Mouse (Mus musculus) lung, adult 18-20 months (tissue): ENCODE results near the gene Oxt.
A peak's percentile ranks its signal among the peaks of the same experiment; 100 is the strongest.
"Not testable (repeated sequence)": the region's sequence is repeated elsewhere in the genome, so short reads cannot be mapped to it uniquely, and the experiment has no call there.

ENCODE experiments used
- DNase-seq, 2 experiments: peaks; one replicate each; pipeline ENCODE4 v3.0.0; 2022; ENCODE audit warnings: mixed read lengths in 2 of 2

Gene Oxt

GRCm38 (mm10) chr2:130575873-130576272, at the start of gene Oxt:
Gene Oxt, plus strand, starts transcription at chr2:130576173.
- no peak for DNase-seq

DNA sequence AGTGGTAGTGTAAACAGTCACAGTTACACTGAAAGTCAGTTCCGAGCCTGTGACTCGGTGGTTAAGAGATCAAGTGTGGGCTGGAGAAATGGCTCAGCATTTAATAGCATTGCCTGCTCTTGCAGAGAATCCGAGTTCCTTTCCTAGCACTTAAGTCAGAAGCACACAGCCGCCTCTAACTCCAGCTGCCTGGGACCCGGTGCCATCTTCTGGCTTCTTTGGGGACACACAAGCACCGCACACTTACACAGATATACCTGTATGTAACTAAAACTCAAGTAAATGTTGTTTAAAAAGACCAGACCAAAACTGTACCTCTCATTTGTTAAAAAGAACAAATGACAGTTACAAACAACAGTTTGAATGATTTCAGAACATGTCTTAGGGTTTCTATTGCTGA, 47.5 kb upstream of the Oxt start:
- DNase-seq, result no peak

DNA sequence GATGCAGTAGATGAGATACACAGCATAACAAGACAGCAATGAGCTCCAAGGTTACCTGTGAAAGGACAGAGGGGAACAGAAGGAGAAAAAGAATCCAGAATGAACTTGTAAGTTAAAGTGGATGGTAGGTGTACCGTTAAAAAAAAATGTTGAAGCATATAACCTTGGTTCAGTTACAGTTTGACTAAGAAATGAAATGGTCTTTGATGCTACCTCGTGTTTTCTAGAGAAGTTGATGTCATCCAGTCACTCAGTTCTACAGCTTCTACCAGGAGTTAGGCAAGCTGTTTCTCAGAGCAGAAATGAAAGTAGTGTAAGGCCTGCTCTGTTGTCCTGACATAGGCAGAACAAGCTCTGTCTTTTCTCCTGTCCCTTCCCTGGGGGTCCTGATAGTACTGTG, 46.7 kb upstream of the Oxt start:
- no peak for DNase-seq

- no peak for DNase-seq
Observed at GRCm38 (mm10) chr2:130529925-130530324, 46.0 kb upstream of the Oxt start.

GRCm38 (mm10) chr2:130532201-130532600, 43.8 kb upstream of the Oxt start:
- DNase-seq, result no peak

- DNase-seq, result no peak
Observed at GRCm38 (mm10) chr2:130535017-130535416, 41.0 kb upstream of the Oxt start.

DNA sequence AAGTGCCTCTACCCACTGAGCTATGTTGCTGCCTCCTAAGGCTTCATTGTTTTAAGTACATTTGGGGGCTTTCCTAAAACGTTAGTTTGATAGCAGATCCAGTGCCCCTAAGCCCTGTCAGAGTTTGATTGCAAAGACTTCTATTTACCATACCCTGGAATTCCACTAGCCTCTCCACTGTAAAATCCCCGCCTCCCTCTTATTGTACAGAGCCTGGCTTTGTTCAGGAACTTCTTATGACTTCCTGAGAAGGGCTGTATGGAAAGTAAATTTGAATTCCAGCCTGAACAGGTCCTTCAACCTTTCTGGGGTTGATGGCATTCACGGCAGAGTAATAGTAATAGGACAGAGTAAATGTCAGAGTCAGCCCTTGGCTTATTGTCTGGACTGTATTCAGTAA, 39.1 kb upstream of the Oxt start:
- DNase-seq, result no peak

DNA sequence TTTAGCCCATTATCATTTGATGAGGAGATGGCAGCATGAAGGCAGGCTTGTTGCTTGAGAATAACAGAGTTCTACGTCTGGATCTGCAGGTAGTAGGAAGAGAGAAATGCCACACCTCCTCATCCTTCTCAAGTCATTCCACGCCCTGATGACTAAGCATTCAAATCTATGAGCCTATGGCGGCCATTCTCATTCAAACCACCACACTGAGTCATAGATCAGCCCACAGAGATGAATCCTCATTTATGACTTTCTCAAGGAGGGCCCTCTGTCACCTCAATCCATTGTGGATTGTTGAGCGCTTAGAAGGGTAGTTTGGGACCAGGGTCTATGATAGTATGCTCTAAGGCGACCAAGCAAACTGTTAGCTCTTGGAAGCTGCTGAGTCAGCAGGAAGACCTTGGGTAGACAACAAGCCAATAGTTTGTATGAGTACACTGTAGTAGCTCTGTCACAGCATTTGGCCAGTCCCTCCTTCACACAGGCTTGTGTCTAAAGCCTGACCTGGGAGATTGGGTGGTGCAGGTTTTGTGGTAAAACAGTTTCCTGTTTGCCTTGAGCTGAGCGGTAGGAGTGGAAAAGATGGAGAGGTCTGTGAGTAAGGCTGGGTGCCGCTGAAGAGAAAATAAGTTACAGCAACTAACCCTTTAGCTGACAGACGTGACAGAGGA, 37.0 kb upstream of the Oxt start:
- DNase-seq, result no peak

- no peak for DNase-seq
Observed at GRCm38 (mm10) chr2:130540266-130540665, 35.7 kb upstream of the Oxt start.

- DNase-seq, result no peak
Observed at GRCm38 (mm10) chr2:130546957-130547356, 29.0 kb upstream of the Oxt start.

- no peak for DNase-seq
Observed at GRCm38 (mm10) chr2:130554841-130555240, 21.1 kb upstream of the Oxt start.

DNA sequence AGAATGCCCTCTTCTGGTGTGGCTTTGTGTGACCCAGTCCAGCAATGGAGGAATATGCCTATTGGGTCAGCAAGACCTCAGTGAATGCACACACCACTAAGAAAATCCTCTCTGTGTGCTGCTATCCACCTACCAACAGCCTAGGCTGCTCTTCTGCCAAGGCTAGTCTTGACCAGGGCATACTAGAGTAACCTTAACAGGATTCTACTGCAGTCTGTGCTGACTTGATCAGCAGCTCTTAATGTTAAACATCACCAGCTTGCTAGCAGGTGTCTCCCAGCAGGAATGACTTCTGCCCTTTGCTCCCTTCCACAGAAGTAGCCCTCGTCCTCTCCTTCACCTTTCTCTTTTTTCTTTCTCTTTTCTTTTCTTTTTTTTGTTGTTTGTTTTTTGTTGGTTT, 19.7 kb upstream of the Oxt start:
- no peak for DNase-seq

GRCm38 (mm10) chr2:130557462-130557861, 18.5 kb upstream of the Oxt start:
- DNase-seq, result no peak

DNA sequence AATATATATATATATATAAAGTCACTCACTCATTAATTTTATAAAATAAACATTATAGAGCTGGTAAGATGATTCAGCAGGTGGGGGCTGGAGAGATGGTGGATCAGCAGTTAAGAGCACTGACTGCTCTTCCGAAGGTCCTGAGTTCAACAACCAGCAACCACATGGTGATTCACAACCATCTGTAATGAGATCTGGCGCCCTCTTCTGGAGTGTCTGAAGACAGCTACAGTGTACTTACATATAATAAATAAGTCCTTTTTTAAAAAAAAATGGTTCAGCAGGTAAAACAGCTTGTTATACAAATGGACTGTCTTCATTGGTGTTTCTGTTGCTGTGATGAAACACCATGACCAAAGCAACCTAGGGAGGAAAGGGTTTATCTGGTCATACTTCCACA, 18.0 kb upstream of the Oxt start:
- DNase-seq, result no peak

- peak; percentile 94 to 96 for DNase-seq
Observed at GRCm38 (mm10) chr2:130563212-130564055, 12.5 kb upstream of the Oxt start, which contains the start of gene Mrps26. Gene Mrps26, plus strand, starts transcription at chr2:130563742.

DNA sequence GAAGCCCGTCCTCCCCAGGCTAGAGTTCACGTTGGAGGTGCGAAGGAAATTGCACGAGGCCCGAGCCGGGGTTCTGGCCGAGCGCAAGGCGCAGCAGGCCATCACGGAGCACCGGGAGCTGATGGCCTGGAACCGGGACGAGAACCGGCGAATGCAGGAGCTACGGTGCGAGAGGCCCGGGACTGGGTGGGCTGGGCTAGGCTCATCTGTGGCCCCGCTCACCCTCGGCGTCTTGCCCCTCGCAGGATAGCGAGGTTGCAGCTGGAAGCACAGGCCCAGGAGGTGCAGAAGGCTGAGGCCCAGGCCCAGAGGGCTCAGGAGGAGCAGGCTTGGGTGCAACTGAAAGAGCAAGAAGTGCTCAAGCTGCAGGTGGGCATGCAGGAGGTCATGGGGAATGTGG, 11.9 kb upstream of the Oxt start:
- DNase-seq, result no peak

DNA sequence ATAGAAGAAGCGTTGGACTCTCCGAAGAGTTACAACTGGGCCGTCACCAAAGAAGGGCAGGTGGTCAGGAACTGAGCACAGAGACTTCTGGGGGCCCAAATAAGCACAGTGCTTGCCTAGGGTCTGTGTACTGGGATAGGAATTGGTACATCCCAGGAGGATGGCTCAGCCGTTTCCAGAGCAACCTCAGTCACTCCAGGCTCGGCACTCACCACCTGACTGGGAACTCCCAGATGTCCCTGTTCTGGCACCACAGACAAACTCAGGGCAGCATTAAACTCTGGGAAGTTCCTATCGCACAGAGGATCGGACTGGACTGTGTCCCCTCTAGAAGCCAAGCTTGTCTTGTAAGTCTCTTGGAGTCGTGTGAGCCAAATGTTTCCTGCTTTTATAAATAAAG, 11.0 kb upstream of the Oxt start:
- DNase-seq, result no peak

- DNase-seq, result no peak
Observed at GRCm38 (mm10) chr2:130568921-130569320, 7.1 kb upstream of the Oxt start.

DNA sequence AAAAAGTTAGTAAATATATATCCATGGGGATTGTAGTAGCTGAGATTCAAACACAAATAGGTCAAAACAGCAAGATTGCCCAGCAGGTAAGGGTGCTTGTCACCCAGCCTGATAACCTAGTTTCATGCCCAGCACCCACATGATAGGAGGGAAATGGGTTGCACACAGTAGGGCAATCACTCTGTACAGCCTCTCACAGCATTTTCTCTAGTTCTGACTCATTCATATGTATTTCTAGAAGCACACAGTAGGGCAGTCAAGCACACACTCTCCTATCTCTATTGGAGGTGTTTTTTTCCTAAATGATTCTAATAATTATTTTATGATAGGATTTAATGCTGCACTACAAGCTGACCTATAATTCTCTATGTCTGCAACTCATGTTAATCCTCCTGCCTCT, 6.0 kb upstream of the Oxt start:
- no peak for DNase-seq

DNA sequence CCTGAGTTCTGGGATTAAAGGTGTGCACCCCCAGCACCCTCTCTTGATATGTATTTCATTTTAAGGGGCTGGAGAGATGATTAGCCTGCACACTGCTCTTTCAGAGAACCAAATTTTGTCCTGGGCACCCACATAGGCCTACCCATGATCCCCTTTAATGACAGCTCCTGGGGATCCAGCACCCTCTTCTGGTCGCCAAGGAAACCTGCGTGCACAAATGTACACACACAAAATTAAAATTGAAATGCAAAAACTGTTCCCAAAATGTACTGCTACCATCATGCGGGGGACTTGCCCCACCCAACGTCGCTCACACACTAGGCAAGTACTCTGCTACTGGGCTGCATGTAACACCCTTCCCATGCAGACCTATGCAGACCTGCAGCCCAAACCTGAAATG, 1.0 kb upstream of the Oxt start:
- no peak for DNase-seq

DNA sequence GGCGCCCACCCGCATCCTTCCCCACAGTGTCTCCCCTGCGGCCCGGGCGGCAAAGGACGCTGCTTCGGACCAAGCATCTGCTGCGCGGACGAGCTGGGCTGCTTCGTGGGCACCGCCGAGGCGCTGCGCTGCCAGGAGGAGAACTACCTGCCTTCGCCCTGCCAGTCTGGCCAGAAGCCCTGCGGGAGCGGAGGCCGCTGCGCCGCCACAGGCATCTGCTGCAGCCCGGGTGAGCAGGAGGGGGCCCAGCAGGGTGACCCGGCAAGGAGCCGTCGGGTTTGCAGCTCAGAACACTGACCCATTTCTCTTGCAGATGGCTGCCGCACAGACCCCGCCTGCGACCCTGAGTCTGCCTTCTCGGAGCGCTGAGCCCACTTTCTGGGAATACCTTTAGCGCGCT, 591 bp downstream of the Oxt start:
- not testable (repeated sequence) for DNase-seq

DNA sequence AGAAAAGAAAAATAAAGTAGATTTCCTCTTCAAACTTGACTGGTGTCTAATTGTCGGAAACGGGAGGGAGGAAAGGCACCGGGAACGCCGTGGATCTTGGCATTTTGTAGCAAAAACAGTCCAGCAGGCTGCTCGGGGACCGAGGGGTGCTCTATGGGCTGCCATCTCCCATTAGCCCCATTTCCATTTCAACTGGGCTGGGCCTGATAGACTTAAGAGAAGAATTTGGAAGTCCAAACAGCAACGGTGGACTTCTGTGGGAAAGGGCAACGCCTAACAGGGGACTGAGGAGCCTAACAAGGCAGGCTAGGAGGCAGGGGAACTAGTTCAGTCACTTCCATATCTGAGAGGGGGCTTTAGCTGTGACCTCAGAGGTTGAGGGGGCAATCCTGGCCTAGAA, 1.0 kb downstream of the Oxt start:
- DNase-seq, result no peak

GRCm38 (mm10) chr2:130577632-130578031, 1.7 kb downstream of the Oxt start:
- DNase-seq, result peak; percentile 63 to 72

DNA sequence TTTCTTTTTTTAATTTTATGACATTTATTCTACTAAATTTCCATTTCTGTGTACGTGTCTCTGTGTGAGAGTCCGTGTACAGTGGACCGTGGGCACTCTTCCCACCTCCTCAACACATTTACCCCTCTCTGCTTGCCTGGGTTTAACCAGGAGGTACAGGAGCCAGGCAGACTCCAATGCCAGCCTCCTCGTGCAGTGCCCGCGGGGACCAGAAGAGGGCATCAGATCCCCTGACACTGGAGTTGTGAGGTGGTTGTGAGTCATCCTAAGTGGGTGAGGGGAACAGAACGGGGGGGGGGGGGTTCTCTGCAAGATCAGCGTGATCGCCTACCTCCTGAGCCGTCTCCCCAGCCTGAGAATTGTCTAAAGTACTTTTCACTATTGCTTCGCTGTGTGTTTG, 2.2 kb downstream of the Oxt start:
- DNase-seq, result peak; percentile 51 to 66
